Mouse (Mus musculus): ENCODE measurements around the gene Lck. TPM values are rescaled to one million over a fixed set of nuclear protein-coding genes. Genes with fewer than 3 reads are reported as not detected.

The Lck gene
- polyA plus RNA-seq, 2 experiments = 6.3 to 9.9 TPM

DNA sequence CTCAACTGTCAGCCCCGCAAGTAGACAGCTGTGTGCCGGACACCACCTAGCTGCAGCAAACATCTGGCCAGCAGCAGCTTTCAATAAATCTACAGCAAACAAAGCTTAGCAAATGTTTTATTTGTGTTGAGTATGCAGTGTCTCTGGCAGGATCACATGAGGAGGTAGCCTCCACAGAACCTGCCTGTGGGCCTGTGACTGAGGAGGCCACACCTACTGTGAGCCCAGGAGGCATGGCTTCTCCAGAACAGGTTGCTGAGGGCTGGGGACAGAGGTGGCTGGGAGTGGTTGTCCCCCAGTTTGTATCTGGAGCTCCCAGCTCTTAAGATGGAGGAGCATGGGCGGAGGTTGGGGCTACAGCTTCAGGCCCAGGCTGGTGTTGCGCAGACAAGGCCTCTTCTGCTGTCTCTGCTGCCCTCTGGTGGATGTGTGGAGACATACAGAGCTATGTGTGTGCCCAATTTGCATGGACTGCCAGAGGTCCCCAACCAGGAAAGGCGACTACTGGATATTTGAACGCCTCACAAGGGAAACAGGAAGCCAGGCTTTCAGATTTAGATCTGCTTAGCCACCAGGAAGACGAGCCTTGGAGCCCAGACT, 35.1 kb upstream of the Lck start:
- ATAC-seq (ENCODE audit: low FRiP score, low read depth) = peak; percentile 77
- H3K4me1 ChIP-seq (ENCODE audit: control insufficient read depth, insufficient read depth, low read length) = no peaks in the 10 kb centered on the region
- peaks cover 46% of the 10 kb centered on the region for H3K36me3 ChIP-seq (ENCODE audit: control insufficient read depth, insufficient read depth, low read length)
- H3K9ac ChIP-seq (ENCODE audit: low read depth, low read length, severe bottlenecking) = no peak overlapping the region
- H3K27ac ChIP-seq (replicated peaks; ENCODE audit: low read depth, low read length) = 0 out of 2 replicates have a peak overlapping the region, but pooled peaks have one; percentile 19
- DNase-seq (ENCODE audit: low spot score) = peak; percentile 79
- no peak overlapping the region for H3K4me2 ChIP-seq (replicated peaks; ENCODE audit: low read depth, low read length, severe bottlenecking)
- TF ChIP-seq POLR2A (IDR thresholded peaks at IDR 0.05; ENCODE audit: borderline replicate concordance, extremely low read depth, insufficient read depth, insufficient read length) = peak; percentile 51; the same call in 1 of the 2 replicates
- WGBS = 31% methylated on average over 7 of the region's 7 CpGs
- no peaks in the 10 kb centered on the region for H3K9me3 ChIP-seq (ENCODE audit: control insufficient read depth, low read length)
- no peak overlapping the region for H3K4me3 ChIP-seq (replicated peaks; ENCODE audit: low read length)
- H3K27me3 ChIP-seq (ENCODE audit: control insufficient read depth, insufficient read depth, low read length) = no peaks in the 10 kb centered on the region

DNA sequence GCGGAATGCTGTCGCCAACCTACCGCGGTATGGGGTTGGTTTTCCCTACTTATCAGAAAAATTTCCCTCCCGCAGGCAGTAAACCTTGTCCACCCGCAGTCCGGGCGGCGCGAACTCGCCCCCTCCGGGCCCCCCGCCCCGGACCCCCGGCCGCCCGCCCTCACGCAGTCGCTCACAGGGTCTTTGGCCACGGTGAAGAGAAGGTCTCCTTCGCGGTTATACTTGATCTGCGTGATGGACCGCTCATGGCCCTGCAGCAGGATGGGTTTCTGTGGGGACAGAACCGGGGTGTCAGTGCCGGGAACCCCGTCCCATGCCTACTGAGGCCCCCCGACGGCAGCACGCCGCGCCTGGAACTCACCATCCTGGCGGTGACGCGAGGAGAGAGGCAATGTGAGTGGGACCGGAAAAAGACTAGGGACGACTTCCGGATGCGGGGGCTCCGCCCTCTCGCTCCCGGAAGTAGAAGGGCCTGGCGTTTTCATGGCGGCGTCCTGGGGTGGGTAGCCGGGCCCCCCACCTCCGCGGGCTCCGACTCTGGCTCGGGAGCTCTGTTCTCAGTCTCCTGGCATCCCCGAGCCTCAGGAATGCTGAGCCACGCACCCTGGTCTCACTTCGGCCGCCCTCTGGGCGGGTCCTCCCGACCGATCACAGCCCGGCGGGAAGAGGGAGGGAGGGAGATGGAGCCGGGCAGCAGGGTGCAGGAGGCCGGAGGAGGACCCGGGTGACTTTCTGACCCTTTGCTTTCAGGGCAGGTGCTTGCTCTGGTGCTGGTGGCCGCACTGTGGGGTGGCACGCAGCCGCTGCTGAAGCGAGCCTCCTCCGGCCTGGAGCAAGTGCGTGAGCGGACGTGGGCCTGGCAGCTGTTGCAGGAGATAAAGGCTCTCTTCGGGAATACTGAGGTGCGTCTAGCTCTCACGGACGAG, 27.1 kb upstream of the Lck start, which contains the start of the genes Eif3i and Tmem234:
Gene Eif3i (minus strand): TSS at position 416 of the 926 bp plus-strand sequence.
Gene Tmem234 (plus strand): TSS at position 436 of the 926 bp plus-strand sequence.
- peak; percentile 88 for DNase-seq (ENCODE audit: low spot score)
- WGBS = under 1% methylated on average over 65 of the region's 74 CpGs
- Histone ChIP-seq H3K27ac (replicated peaks; ENCODE audit: low read depth, low read length) (peak within 1 kb of the TSS; percentile 63; the same call in 1 of the 2 replicates), H3K4me2 (replicated peaks; ENCODE audit: low read depth, low read length, severe bottlenecking) (peak within 1 kb of the TSS; percentile 81), H3K4me3 (replicated peaks; ENCODE audit: low read length) (peak within 1 kb of the TSS; percentile 99), H3K4me1 (ENCODE audit: control insufficient read depth, insufficient read depth, low read length) (peaks cover 18% of the 10 kb centered on the region), H3K9ac (ENCODE audit: low read depth, low read length, severe bottlenecking) (peak within 1 kb of the TSS; percentile 81), H3K9me3 (ENCODE audit: control insufficient read depth, low read length) (no peaks in the 10 kb centered on the region), H3K36me3 (ENCODE audit: control insufficient read depth, insufficient read depth, low read length) (peaks cover 54% of the 10 kb centered on the region), H3K27me3 (ENCODE audit: control insufficient read depth, insufficient read depth, low read length) (no peaks in the 10 kb centered on the region)
- peak; percentile 89 for ATAC-seq (ENCODE audit: low FRiP score, low read depth)
- peak; percentile 44; the same call in 1 of the 2 replicates for TF ChIP-seq POLR2A (IDR thresholded peaks at IDR 0.05; ENCODE audit: borderline replicate concordance, extremely low read depth, insufficient read depth, insufficient read length)

DNA sequence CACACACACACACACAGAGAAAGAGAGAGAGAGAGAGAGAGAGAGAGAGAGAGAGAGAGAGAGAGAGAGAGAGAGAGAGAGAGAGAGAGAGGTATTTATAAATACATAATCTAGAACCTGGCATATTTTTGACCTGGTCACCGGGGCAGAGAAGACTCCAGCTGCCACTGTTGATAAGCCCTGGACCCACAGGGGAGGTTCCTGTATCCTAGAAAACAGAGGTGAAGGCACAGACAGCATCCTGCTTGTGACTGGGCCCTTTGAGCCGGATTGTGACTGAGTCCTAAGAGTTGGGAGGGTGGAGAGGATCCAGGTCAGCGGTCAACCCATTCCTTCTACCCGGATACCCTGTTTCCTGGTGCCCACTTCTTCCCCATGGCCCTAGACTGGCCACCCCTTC, 15.4 kb upstream of the Lck start:
- Histone ChIP-seq H3K27me3 (ENCODE audit: control insufficient read depth, insufficient read depth, low read length) (no peaks in the 10 kb centered on the region), H3K4me3 (replicated peaks; ENCODE audit: low read length) (no peak overlapping the region), H3K36me3 (ENCODE audit: control insufficient read depth, insufficient read depth, low read length) (peaks cover 36% of the 10 kb centered on the region), H3K4me2 (replicated peaks; ENCODE audit: low read depth, low read length, severe bottlenecking) (no peak overlapping the region), H3K9me3 (ENCODE audit: control insufficient read depth, low read length) (no peaks in the 10 kb centered on the region), H3K27ac (replicated peaks; ENCODE audit: low read depth, low read length) (no peak overlapping the region), H3K4me1 (ENCODE audit: control insufficient read depth, insufficient read depth, low read length) (peaks cover 4% of the 10 kb centered on the region; the same call in 1 of the 2 replicates), H3K9ac (ENCODE audit: low read depth, low read length, severe bottlenecking) (no peak overlapping the region)
- WGBS = 71% methylated on average over 4 of the region's 4 CpGs
- ATAC-seq (ENCODE audit: low FRiP score, low read depth) = no peak
- no peak for DNase-seq (ENCODE audit: low spot score)
- no peak for TF ChIP-seq POLR2A (IDR thresholded peaks at IDR 0.05; ENCODE audit: borderline replicate concordance, extremely low read depth, insufficient read depth, insufficient read length)

DNA sequence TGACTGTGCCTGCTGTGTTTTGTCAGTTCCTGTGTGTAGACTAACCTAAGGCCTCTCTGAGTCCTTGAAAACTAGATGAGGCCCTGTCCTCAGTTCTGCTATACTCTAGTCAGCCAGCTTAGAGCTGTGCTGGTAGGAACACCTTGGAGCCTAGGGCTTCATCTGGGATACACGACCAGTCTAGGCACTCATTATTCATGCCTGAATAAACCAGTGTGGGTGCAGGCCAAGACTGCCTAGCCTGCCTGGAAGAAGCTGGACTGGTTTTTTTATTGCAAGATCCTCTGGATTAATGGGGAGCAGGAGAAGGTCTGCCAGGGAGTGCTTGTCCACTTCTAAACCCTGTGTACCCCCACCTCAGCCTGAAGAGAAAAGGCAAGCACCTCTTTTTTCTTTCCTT, 13.5 kb upstream of the Lck start:
- no peak overlapping the region for H3K4me3 ChIP-seq (replicated peaks; ENCODE audit: low read length)
- WGBS = 39% methylated on average over 1 of the region's 1 CpGs
- H3K27ac ChIP-seq (replicated peaks; ENCODE audit: low read depth, low read length) = no peak overlapping the region
- H3K9ac ChIP-seq (ENCODE audit: low read depth, low read length, severe bottlenecking) = no peak overlapping the region
- no peak for TF ChIP-seq POLR2A (IDR thresholded peaks at IDR 0.05; ENCODE audit: borderline replicate concordance, extremely low read depth, insufficient read depth, insufficient read length)
- peaks cover 4% of the 10 kb centered on the region; the same call in 1 of the 2 replicates for H3K4me1 ChIP-seq (ENCODE audit: control insufficient read depth, insufficient read depth, low read length)
- no peaks in the 10 kb centered on the region for H3K9me3 ChIP-seq (ENCODE audit: control insufficient read depth, low read length)
- DNase-seq (ENCODE audit: low spot score) = no peak
- no peaks in the 10 kb centered on the region for H3K27me3 ChIP-seq (ENCODE audit: control insufficient read depth, insufficient read depth, low read length)
- H3K36me3 ChIP-seq (ENCODE audit: control insufficient read depth, insufficient read depth, low read length) = peaks cover 18% of the 10 kb centered on the region
- ATAC-seq (ENCODE audit: low FRiP score, low read depth) = no peak
- H3K4me2 ChIP-seq (replicated peaks; ENCODE audit: low read depth, low read length, severe bottlenecking) = no peak overlapping the region

DNA sequence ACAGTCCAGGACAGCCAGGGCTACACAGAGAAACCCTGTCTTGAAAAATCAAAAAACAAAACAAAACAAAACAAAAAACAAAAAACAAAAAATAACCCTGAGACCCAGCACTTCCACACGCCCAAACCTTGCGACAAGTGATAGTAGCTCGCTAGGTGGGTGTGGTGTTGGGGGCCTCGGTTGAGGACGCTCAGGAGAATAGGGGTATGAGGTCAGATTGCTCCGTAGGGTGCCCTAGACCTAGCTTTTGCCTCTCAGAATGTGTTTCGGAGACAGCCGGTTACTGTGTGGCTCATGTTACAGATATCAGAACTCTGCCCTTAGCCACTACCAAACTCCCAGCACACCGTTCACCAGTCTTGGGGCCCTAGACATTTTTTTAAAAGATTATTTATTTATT, 12.3 kb upstream of the Lck start:
- no peaks in the 10 kb centered on the region for H3K9me3 ChIP-seq (ENCODE audit: control insufficient read depth, low read length)
- TF ChIP-seq POLR2A (IDR thresholded peaks at IDR 0.05; ENCODE audit: borderline replicate concordance, extremely low read depth, insufficient read depth, insufficient read length) = no peak
- H3K36me3 ChIP-seq (ENCODE audit: control insufficient read depth, insufficient read depth, low read length) = peaks cover 6% of the 10 kb centered on the region
- H3K9ac ChIP-seq (ENCODE audit: low read depth, low read length, severe bottlenecking) = no peak overlapping the region
- no peaks in the 10 kb centered on the region for H3K27me3 ChIP-seq (ENCODE audit: control insufficient read depth, insufficient read depth, low read length)
- peak overlapping the region; percentile 81; the same call in 1 of the 2 replicates for H3K4me2 ChIP-seq (replicated peaks; ENCODE audit: low read depth, low read length, severe bottlenecking)
- no peak for DNase-seq (ENCODE audit: low spot score)
- no peak overlapping the region for H3K27ac ChIP-seq (replicated peaks; ENCODE audit: low read depth, low read length)
- ATAC-seq (ENCODE audit: low FRiP score, low read depth) = no peak
- peaks cover 4% of the 10 kb centered on the region; the same call in 1 of the 2 replicates for H3K4me1 ChIP-seq (ENCODE audit: control insufficient read depth, insufficient read depth, low read length)
- WGBS = 69% methylated on average over 9 of the region's 9 CpGs
- H3K4me3 ChIP-seq (replicated peaks; ENCODE audit: low read length) = no peak overlapping the region
